In the genomic region with DNA sequence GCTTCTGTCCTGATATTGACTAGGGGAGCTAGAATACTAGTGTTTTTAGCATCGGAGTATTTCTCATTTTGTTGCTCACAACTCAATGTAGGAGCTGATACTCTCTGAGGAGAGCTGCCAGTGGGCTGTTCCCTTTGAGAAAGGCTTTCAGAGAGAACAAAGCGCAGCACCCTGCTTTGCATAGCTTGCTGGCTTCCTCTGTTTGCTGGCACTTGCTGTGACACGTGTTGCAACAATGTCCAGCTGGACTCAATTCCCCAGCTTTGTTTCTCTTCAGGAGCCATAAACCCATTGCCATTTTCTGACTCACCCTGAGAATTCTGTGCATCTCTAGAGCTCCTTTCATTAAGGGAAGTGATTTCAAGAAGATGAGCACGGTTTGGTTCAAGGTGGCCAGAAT, we compare ENCODE assay signal across 9 mouse cellular contexts.
DNase-seq lines count a peak whose midpoint lies in the region; ATAC-seq and TF ChIP-seq lines count a peak whose summit lies in the region.
"Had no signal": no experiment of that assay in that cellular context is flagged by ENCODE, and none has a peak within 500 bp of the region (broad histone marks: within the 10 kb centered on the region; RNA-seq: fewer than 3 reads in every experiment).

No protein-coding gene starts in this region.

- peak overlapping the region; percentile 29; the same call in 1 of the 2 replicates for H3K27ac ChIP-seq in hindbrain, embryonic 10.5 days
- no peak overlapping the region for H3K27ac ChIP-seq in hindbrain, embryonic 13.5 days
- H3K27ac ChIP-seq in embryonic fibroblast, embryonic 13.5 days (ENCODE audit: insufficient read depth, low read length), result peak overlapping the region; percentile 51; the same call in 1 of the 2 replicates
- H3K27ac ChIP-seq in hindbrain, embryonic 16.5 days (ENCODE audit: low read depth, low read length), result no peak overlapping the region
- H3K27ac ChIP-seq in neural tube, embryonic 13.5 days (replicated peaks), result no peak overlapping the region
- H3K27ac ChIP-seq: embryonic facial prominence, embryonic 15.5 days had no signal

- no peaks in the 10 kb centered on the region for H3K36me3 ChIP-seq in hindbrain, embryonic 10.5 days
- 0 out of 2 replicates have a peak, but pooled peaks cover 3% of the 10 kb centered on the region for H3K36me3 ChIP-seq in hindbrain, embryonic 13.5 days
- H3K36me3 ChIP-seq in hindbrain, embryonic 16.5 days (ENCODE audit: control insufficient read depth, insufficient read depth, low read length), result no peaks in the 10 kb centered on the region
- H3K36me3 ChIP-seq in neural tube, embryonic 13.5 days, result no peaks in the 10 kb centered on the region
- H3K36me3 ChIP-seq: embryonic facial prominence, embryonic 15.5 days had no signal

- no peak overlapping the region for H3K9ac ChIP-seq in hindbrain, embryonic 13.5 days
- no peak overlapping the region for H3K9ac ChIP-seq in hindbrain, embryonic 16.5 days (ENCODE audit: low read depth, low read length)
- no peak overlapping the region for H3K9ac ChIP-seq in neural tube, embryonic 13.5 days
- H3K9ac ChIP-seq: embryonic facial prominence, embryonic 15.5 days had no signal

- TF ChIP-seq CTCF in embryonic fibroblast, embryonic 13.5 days (IDR thresholded peaks at IDR 0.05; ENCODE audit: borderline replicate concordance, insufficient read depth, low read length), result no peak

- no peak overlapping the region for H3K4me3 ChIP-seq in hindbrain, embryonic 10.5 days
- no peak overlapping the region for H3K4me3 ChIP-seq in hindbrain, embryonic 13.5 days
- H3K4me3 ChIP-seq in embryonic fibroblast, embryonic 13.5 days (ENCODE audit: insufficient read depth, low read length), result no peak overlapping the region
- no peak overlapping the region for H3K4me3 ChIP-seq in hindbrain, embryonic 16.5 days (ENCODE audit: low read length)
- no peak overlapping the region for H3K4me3 ChIP-seq in neural tube, embryonic 13.5 days
- H3K4me3 ChIP-seq: embryonic facial prominence, embryonic 15.5 days had no signal

- ATAC-seq in hindbrain, embryonic 13.5 days (ENCODE audit: low FRiP score), result no peak
- ATAC-seq in hindbrain, embryonic 16.5 days, result peak; percentile 80; the same call in 1 of the 2 replicates
- peak; percentile 40; the same call in 1 of the 2 replicates for ATAC-seq in neural tube, embryonic 13.5 days (ENCODE audit: low read depth)

- TF ChIP-seq POLR2A in embryonic fibroblast, embryonic 13.5 days (IDR thresholded peaks at IDR 0.05; ENCODE audit: low read depth, low read length), result no peak

- H3K4me2 ChIP-seq in hindbrain, embryonic 13.5 days, result no peak overlapping the region
- no peak overlapping the region for H3K4me2 ChIP-seq in hindbrain, embryonic 16.5 days (ENCODE audit: low read length)
- no peak overlapping the region for H3K4me2 ChIP-seq in neural tube, embryonic 13.5 days
- H3K4me2 ChIP-seq: embryonic facial prominence, embryonic 15.5 days had no signal

- H3K27me3 ChIP-seq in hindbrain, embryonic 10.5 days (ENCODE audit: insufficient read depth, poor library complexity, severe bottlenecking), result no peaks in the 10 kb centered on the region
- no peaks in the 10 kb centered on the region for H3K27me3 ChIP-seq in hindbrain, embryonic 13.5 days
- no peaks in the 10 kb centered on the region; the same call in 1 of the 2 replicates for H3K27me3 ChIP-seq in hindbrain, embryonic 16.5 days (replicated peaks; ENCODE audit: control insufficient read depth, insufficient read depth, low read length)
- no peaks in the 10 kb centered on the region; the same call in 1 of the 2 replicates for H3K27me3 ChIP-seq in neural tube, embryonic 13.5 days
- H3K27me3 ChIP-seq: embryonic facial prominence, embryonic 15.5 days had no signal

- H3K4me1 ChIP-seq in hindbrain, embryonic 10.5 days (replicated peaks), result peaks cover 13% of the 10 kb centered on the region
- no peaks in the 10 kb centered on the region for H3K4me1 ChIP-seq in hindbrain, embryonic 13.5 days (replicated peaks)
- H3K4me1 ChIP-seq in embryonic fibroblast, embryonic 13.5 days (ENCODE audit: control insufficient read depth, insufficient read depth, low read length), result peaks cover 2% of the 10 kb centered on the region; the same call in 1 of the 2 replicates
- H3K4me1 ChIP-seq in hindbrain, embryonic 16.5 days (ENCODE audit: control insufficient read depth, insufficient read depth, low read depth, low read length), result peaks cover 2% of the 10 kb centered on the region; the same call in 1 of the 2 replicates
- H3K4me1 ChIP-seq in neural tube, embryonic 13.5 days (replicated peaks), result peaks cover 10% of the 10 kb centered on the region
- H3K4me1 ChIP-seq: embryonic facial prominence, embryonic 15.5 days had no signal

- no peak for DNase-seq in hindbrain, embryonic 10.5 days (ENCODE audit: low spot score)
- no peak for DNase-seq in kidney, postnatal 10 days
- no peak for DNase-seq in kidney, postnatal 36 days
- no peak for DNase-seq in kidney, adult 8-10 months

- WGBS in hindbrain, embryonic 10.5 days, result 47% methylated on average over 4 of the region's 4 CpGs
- WGBS in hindbrain, embryonic 13.5 days, result 34% methylated on average over 4 of the region's 4 CpGs
- WGBS in hindbrain, embryonic 16.5 days, result 40% methylated on average over 4 of the region's 4 CpGs
- WGBS in neural tube, embryonic 13.5 days, result 26% methylated on average over 4 of the region's 4 CpGs

- H3K9me3 ChIP-seq in hindbrain, embryonic 10.5 days, result no peaks in the 10 kb centered on the region
- no peaks in the 10 kb centered on the region for H3K9me3 ChIP-seq in hindbrain, embryonic 13.5 days
- no peaks in the 10 kb centered on the region for H3K9me3 ChIP-seq in hindbrain, embryonic 16.5 days (ENCODE audit: control insufficient read depth, low read length)
- H3K9me3 ChIP-seq in neural tube, embryonic 13.5 days, result no peaks in the 10 kb centered on the region
- H3K9me3 ChIP-seq: embryonic facial prominence, embryonic 15.5 days had no signal

Comparison
In these comparisons a context has a peak if more than half of its experiments do, and no peak if none do; other contexts are left out.
1. H3K27ac ChIP-seq: peak in hindbrain, embryonic 10.5 days (single experiment) and embryonic fibroblast, embryonic 13.5 days (single experiment); none in hindbrain, embryonic 13.5 days (single experiment), hindbrain, embryonic 16.5 days (single experiment) and neural tube, embryonic 13.5 days (single experiment).